Mouse (Mus musculus) embryo, embryonic 10.5 days (tissue): ENCODE data around the gene Ubr2.
A peak's percentile ranks its signal among the peaks of the same experiment; 100 is the strongest.

ENCODE experiments used
- DNase-seq: peaks from one replicate; pipeline ENCODE4 v3.0.0-alpha.2; 2015; ENCODE audit warnings: low spot score

The Ubr2 gene

GRCm38 (mm10) chr17:47009898-47010721 lies at the start of gene Ubr2:
Gene Ubr2, minus strand, starts transcription at chr17:47010556.
- peak; percentile 99 for DNase-seq

DNA sequence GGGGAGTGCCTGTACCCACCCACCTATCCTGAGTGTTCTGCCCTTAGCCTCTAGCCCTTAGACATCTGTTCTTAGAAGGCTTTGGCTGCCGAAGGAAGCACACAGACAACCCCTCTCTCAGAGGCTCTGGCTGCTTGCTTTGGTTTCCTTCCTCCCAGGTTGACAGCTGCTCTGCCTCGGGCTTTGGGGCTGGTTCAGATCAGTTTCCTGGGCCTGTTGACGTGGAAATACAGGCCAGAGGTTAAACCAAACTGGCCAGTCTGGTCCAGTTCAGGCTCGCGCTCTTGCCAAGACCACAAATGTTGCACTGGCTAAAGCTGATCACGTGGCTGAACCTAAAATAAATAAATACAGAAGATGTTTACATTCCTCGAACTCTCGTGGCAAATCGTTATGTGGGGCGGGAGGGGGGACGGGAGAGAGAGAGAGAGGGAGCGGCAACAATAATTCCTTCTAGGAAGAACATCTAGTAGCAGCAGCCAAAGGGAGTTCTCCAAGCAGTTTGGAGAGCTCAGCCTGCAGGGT lies 49.5 kb upstream of the Ubr2 start:
- DNase-seq, result peak; percentile 70

- DNase-seq, result no peak
Observed at GRCm38 (mm10) chr17:47057966-47058365, 47.6 kb upstream of the Ubr2 start.

- no peak for DNase-seq
Observed at GRCm38 (mm10) chr17:47056476-47056875, 46.1 kb upstream of the Ubr2 start.

DNA sequence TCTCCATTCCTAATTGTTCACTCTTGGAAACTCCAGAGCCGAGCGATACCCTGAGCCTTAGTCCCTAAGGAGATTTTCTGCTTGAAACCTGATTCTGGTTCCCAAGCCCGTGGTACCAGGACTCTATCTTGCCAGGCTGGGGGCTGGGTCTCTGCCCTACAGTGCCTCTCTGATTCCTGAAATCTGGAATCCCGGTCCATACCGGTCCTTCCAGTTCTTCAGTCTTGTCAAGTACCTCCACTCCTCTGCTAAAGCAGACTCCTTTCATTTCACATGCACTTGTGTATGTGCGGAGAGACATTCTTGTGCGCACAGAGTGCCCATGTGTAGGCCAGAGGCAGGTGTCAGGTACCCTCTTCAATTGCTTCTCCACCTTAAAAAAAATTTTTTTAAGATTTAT lies 44.8 kb upstream of the Ubr2 start:
- DNase-seq, result no peak

DNA sequence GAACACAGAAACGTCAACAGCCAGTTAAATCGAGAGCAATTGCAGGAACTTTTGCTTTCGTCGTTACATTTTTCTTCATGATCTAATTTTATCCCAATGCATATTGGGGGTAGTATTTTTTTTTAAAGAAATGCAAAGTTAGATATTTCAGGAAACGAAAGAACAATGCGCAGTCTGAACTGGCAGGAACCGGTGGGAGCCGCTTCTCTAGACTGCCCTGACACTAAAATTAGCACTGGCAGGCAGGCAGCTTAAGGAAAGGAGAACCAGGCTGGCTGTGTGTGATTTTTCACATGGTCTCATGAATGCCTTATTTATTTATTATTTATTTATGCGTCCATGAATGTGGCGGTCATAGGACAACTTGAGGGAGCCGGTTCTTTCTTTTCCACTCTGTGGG lies 44.3 kb upstream of the Ubr2 start:
- no peak for DNase-seq

DNA sequence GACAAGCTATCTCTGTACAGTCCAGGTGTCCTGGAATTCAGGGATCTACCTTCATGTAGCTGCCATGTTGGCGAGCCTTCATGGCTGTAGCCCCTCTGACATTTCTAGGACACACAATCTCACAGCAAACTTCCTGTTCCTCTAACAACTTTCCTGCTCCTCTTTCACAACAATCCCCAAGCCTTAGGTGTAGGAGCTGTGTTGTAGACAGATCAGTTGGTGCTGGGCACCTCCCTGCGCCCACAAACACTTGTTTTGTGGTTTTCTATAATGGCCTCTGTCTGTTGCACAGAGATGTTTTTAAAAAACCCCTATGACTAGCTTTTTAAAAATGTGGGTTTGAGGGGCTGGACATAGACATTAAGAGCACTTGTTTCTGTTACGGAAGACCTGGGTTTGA lies 40.3 kb upstream of the Ubr2 start:
- no peak for DNase-seq

- DNase-seq, result no peak
Observed at GRCm38 (mm10) chr17:47042866-47043265, 32.5 kb upstream of the Ubr2 start.

- peak; percentile 90 for DNase-seq
Observed at GRCm38 (mm10) chr17:47038844-47039803, 28.8 kb upstream of the Ubr2 start.

GRCm38 (mm10) chr17:47034536-47034935 lies 24.2 kb upstream of the Ubr2 start:
- DNase-seq, result no peak

DNA sequence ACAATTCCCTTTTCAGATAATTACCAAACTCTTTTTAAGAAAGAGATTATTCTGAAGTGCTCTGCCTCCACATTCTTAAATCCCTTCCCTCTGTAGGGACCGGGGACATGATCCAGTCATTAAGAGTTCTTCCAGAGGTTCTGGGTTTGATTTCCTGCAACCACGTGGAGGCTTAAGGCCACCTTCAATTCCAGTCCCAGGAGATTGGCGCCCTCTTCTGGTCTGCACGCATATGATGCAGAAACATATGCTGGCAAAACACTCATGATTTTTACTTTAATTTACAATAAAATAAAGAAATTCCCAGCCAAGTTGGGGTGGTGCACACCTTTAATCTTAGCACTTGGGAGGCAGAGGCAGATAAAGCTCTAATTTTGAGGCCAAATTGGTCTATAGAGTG lies 23.3 kb upstream of the Ubr2 start:
- DNase-seq, result peak; percentile 76

DNA sequence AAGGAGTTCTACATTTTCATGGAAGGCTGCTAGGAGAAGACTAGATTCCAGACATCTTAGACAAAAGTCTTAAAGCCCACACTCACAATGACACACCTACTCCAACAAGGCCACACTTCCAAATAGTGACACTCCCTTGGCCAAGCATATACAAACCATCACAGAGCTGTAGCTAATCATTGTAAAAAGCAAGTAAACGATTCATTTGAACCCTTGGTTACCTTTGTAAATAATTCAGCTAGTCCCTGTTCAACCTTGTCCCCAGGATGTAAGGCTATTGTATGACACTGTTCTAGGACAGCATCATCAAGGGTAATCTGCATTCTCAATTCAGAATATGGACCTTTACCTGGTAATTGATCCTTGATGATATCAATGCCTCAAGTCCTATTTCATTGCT lies 14.4 kb upstream of the Ubr2 start:
- DNase-seq, result no peak

DNA sequence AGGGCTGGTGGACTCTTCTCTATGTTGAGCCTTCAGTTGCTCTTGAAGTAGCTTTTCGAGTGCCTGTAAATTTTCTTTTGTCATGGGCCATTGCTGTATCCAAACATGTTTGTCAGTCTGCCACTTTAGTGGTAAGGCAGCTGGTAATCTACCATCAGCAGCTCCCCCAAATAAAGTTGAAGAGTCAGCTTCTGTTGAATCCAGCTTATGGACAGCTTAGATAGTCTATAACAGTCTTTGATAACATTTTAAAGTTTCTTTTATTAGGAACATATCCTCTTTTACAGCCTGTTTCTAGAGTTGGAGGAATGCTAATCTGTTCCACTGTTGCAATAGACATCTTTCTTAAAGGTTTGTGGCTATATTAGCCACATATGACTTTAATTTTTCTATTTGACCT lies 13.0 kb upstream of the Ubr2 start:
- no peak for DNase-seq

GRCm38 (mm10) chr17:47012896-47013295 lies 2.5 kb upstream of the Ubr2 start:
- DNase-seq, result no peak

GRCm38 (mm10) chr17:47011661-47012043 lies 1.3 kb upstream of the Ubr2 start:
- DNase-seq, result no peak

DNA sequence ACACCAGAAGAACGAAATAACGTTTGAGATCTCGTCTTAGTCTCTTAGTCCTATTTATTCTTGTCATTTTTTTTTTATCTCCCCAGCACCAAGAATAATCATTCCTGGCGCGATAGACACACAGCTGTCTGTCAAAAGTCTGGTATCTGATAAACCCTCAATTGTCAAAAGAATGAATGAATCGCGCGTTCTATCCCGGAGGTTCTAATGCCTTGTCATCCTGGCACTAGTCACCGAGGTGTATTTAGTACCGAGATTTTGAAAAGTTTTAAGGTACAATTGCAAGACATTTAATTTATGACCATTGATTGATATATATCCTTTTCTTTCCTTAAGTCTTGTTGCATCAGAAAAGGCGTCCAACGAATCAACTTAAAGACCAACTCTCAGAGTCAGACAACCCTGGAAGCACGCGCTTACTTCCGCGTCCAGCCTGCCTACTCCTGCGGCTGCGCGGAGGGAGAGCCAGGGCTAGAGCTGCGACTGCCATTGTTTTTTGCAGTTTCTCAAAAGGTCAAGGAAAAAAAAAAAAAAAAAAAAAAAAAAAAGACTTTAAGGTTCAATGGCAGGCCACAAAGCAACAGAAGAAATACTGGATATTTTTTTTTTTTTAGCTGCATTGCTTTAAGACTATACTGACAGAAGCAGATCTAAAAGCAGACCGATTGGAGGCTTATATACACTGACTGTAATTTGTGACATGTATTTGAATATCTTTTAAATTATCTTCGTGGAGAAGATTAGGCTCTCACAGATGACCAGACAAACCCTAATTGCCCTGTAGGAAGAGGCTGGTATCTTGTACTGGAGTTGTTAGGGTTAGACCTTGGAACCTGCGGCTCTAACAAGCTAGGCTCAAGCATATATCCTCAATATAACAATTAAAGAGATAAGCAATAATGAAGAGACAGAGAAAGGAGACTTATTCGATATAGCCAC lies 635 bp upstream of the Ubr2 start:
- peak; percentile 89 for DNase-seq

GRCm38 (mm10) chr17:47009546-47009897 lies 834 bp downstream of the Ubr2 start:
- no peak for DNase-seq

DNA sequence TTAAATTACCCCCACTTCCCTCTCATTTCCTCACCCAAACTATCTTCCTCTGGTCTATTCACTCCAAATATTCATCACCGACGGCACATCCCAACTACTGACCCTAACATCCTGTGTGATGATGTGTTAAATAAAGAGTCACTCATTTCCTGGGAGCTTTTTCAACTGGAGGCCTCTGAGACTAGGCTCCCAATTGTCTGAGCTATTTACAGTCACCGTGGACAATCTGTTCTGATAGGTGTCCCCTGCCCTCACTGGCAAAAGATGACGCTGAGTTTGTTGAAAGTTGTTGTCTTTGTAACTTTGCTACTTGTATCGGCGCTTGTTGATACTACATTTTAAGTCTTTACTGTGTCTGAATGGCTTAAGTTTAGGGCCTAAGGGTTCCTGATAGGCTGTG lies 1.3 kb downstream of the Ubr2 start:
- DNase-seq, result peak; percentile 21

DNA sequence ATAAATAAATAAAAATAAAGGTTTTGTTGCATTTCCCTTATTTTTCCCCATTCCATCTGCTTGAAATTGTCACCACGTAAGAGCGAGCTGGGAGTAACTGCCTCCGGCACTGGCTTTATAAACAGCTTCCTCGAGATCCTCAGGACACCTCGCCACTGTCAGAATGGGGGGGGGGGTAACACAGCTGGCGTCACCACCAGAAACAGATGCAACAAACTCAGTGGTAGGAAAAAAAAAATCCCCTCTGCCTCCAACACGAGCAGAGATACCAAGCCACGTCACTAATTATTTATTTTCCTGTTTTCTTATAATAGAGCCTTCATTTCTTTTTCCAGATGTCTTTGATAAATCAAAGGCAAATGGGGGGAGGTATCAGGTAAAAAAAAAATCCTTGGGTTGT lies 1.9 kb downstream of the Ubr2 start:
- no peak for DNase-seq

- DNase-seq, result no peak
Observed at GRCm38 (mm10) chr17:47006741-47007140, 3.6 kb downstream of the Ubr2 start.

- DNase-seq, result no peak
Observed at GRCm38 (mm10) chr17:47005741-47006405, 4.5 kb downstream of the Ubr2 start.
